Mouse (Mus musculus) midbrain, embryonic 16.5 days (tissue): ENCODE results near the gene Garem2. TPM values are rescaled to one million over a fixed set of nuclear protein-coding genes. Genes with fewer than 3 reads are reported as not detected.
"Not testable (repeated sequence)": the region's sequence is repeated elsewhere in the genome, so short reads cannot be mapped to it uniquely, and the experiment has no call there.

Experiments used
- ATAC-seq: fragments of 200-750 bp; cut with Nextera tagmentation; 2 replicates; pipeline ENCODE4 v1.8.0; 2017; ENCODE audit warnings: moderate TSS enrichment
- H3K27ac ChIP-seq: fragments of 300-500 bp; sonication (generic); 2 replicates; pipeline ENCODE4 v1.5.1; 2014; ENCODE audit warnings: mild to moderate bottlenecking, low read length, mixed read lengths
- H3K27me3 ChIP-seq: fragments of 300-500 bp; sonication (generic); 2 replicates; pipeline ENCODE4 v1.6.1; 2014; ENCODE audit warnings: low read depth, low read length, mixed read lengths; ENCODE audit not compliant: control insufficient read depth, insufficient read depth
- H3K36me3 ChIP-seq: fragments of 300-500 bp; sonication (generic); 2 replicates; pipeline ENCODE4 v1.6.1; 2014; ENCODE audit warnings: mild to moderate bottlenecking, low read length, moderate library complexity, mixed read lengths; ENCODE audit not compliant: control insufficient read depth, insufficient read depth
- H3K4me1 ChIP-seq: fragments of 300-500 bp; sonication (generic); 2 replicates; pipeline ENCODE4 v1.6.1; 2014; ENCODE audit warnings: mild to moderate bottlenecking, low read length, mixed read lengths; ENCODE audit not compliant: control insufficient read depth, insufficient read depth
- H3K4me2 ChIP-seq: fragments of 300-500 bp; sonication (generic); 2 replicates; pipeline ENCODE4 v1.6.1; 2014; ENCODE audit warnings: mild to moderate bottlenecking, low read length, mixed read lengths
- H3K4me3 ChIP-seq: fragments of 300-500 bp; sonication (generic); 2 replicates; pipeline ENCODE4 v1.5.1; 2014; ENCODE audit warnings: low read depth, mild to moderate bottlenecking, low read length, moderate library complexity, mixed read lengths
- H3K9ac ChIP-seq: fragments of 300-500 bp; sonication (generic); 2 replicates; pipeline ENCODE4 v1.6.1; 2014; ENCODE audit warnings: low read depth, low read length, mixed read lengths
- H3K9me3 ChIP-seq: fragments of 300-500 bp; sonication (generic); replicated peaks from 2 replicates; pipeline ENCODE4 v1.6.1; 2014; ENCODE audit warnings: mild to moderate bottlenecking, low read length, mixed read lengths; ENCODE audit not compliant: control insufficient read depth, poor library complexity, severe bottlenecking
- WGBS: fragments of 180-500 bp; shearing (Covaris S2); extraction: QIAGEN DNeasy Blood & Tissue Kit; methylation state at CpG from one replicate; pipeline ENCODE4 v1.1.7; 2014; 5-methylcytosine and 5-hydroxymethylcytosine counted together
- polyA plus RNA-seq: library from polyadenylated mRNA; unstranded; fragments of >200 nt; fragmentation: Nextera tagmentation; extraction: Ambion mirVana; gene quantifications from 2 replicates; pipeline ENCODE4 v1.2.1, GENCODE M21; 2015

The Garem2 gene
- polyA plus RNA-seq = 6.9 and 8.1 TPM in 2 replicates

GRCm38 (mm10) chr5:30104841-30105667 lies at the start of gene Garem2:
TSS of gene Garem2 (plus strand) at chr5:30105161.
- Histone ChIP-seq H3K9me3 (no peaks in the 10 kb centered on the region), H3K36me3 (no peaks in the 10 kb centered on the region), H3K27ac (peak within 1 kb of the TSS; percentile 83), H3K27me3 (no peaks in the 10 kb centered on the region; the same call in 1 of the 2 replicates), H3K4me3 (peak within 1 kb of the TSS; percentile 63), H3K9ac (peak within 1 kb of the TSS; percentile 73), H3K4me2 (peak within 1 kb of the TSS; percentile 99), H3K4me1 (peaks cover 30% of the 10 kb centered on the region)
- peak; percentile 25 for ATAC-seq
- WGBS = under 1% methylated on average over 57 of the region's 65 CpGs

GRCm38 (mm10) chr5:30058216-30058731 lies 46.7 kb upstream of the Garem2 start:
- Histone ChIP-seq H3K9me3 (no peaks in the 10 kb centered on the region), H3K4me1 (no peaks in the 10 kb centered on the region), H3K4me2 (no peak overlapping the region), H3K4me3 (no peak overlapping the region), H3K36me3 (peaks cover 7% of the 10 kb centered on the region; the same call in 1 of the 2 replicates), H3K9ac (no peak overlapping the region), H3K27me3 (no peaks in the 10 kb centered on the region), H3K27ac (no peak overlapping the region)
- ATAC-seq = no peak
- WGBS = 46% methylated on average over 6 of the region's 6 CpGs

GRCm38 (mm10) chr5:30059607-30060006 lies 45.4 kb upstream of the Garem2 start:
- 51% methylated on average over 5 of the region's 5 CpGs for WGBS
- not testable (repeated sequence) for H3K36me3 ChIP-seq, ATAC-seq, H3K9ac ChIP-seq, H3K4me1 ChIP-seq, H3K27ac ChIP-seq, H3K4me3 ChIP-seq, H3K4me2 ChIP-seq, H3K9me3 ChIP-seq, H3K27me3 ChIP-seq

- H3K4me2 ChIP-seq = no peak overlapping the region
- WGBS = 87% methylated on average over 6 of the region's 6 CpGs
Observed at GRCm38 (mm10) chr5:30067726-30068125, 37.2 kb upstream of the Garem2 start.

GRCm38 (mm10) chr5:30071677-30072076 lies 33.3 kb upstream of the Garem2 start:
- H3K9me3 ChIP-seq = no peaks in the 10 kb centered on the region
- no peak overlapping the region for H3K4me3 ChIP-seq
- no peak overlapping the region for H3K27ac ChIP-seq
- WGBS = 82% methylated on average over 6 of the region's 6 CpGs
- H3K36me3 ChIP-seq = 0 out of 2 replicates have a peak, but pooled peaks cover 3% of the 10 kb centered on the region
- no peaks in the 10 kb centered on the region for H3K27me3 ChIP-seq
- no peak overlapping the region for H3K4me2 ChIP-seq
- no peak overlapping the region for H3K9ac ChIP-seq
- H3K4me1 ChIP-seq = peaks cover 4% of the 10 kb centered on the region; the same call in 1 of the 2 replicates
- no peak for ATAC-seq

More at GRCm38 (mm10) chr5:30067726-30068125, 37.2 kb upstream of the Garem2 start:
- ATAC-seq = no peak
- Histone ChIP-seq H3K36me3 (0 out of 2 replicates have a peak, but pooled peaks cover 3% of the 10 kb centered on the region), H3K27ac (no peak overlapping the region), H3K4me3 (no peak overlapping the region), H3K27me3 (no peaks in the 10 kb centered on the region), H3K9ac (no peak overlapping the region), H3K9me3 (no peaks in the 10 kb centered on the region), H3K4me1 (peaks cover 2% of the 10 kb centered on the region; the same call in 1 of the 2 replicates)

- WGBS = 60% methylated on average over 3 of the region's 3 CpGs
- Histone ChIP-seq H3K9me3 (no peaks in the 10 kb centered on the region), H3K27ac (no peak overlapping the region; the same call in 1 of the 2 replicates), H3K9ac (no peak overlapping the region), H3K27me3 (no peaks in the 10 kb centered on the region), H3K4me3 (peak overlapping the region; percentile 80), H3K4me2 (peak overlapping the region; percentile 94), H3K4me1 (peaks cover 4% of the 10 kb centered on the region; the same call in 1 of the 2 replicates), H3K36me3 (0 out of 2 replicates have a peak, but pooled peaks cover 3% of the 10 kb centered on the region)
- ATAC-seq = peak; percentile 22; the same call in 1 of the 2 replicates
Observed at GRCm38 (mm10) chr5:30072377-30072776, 32.6 kb upstream of the Garem2 start.

- ATAC-seq = peak; percentile 95
- 1% methylated on average over 45 of the region's 45 CpGs for WGBS
- Histone ChIP-seq H3K4me2 (peak within 1 kb of the TSS; percentile 94), H3K27me3 (no peaks in the 10 kb centered on the region), H3K9me3 (no peaks in the 10 kb centered on the region), H3K27ac (peak within 1 kb of the TSS; percentile 77), H3K4me3 (peak within 1 kb of the TSS; percentile 80), H3K4me1 (peaks cover 4% of the 10 kb centered on the region; the same call in 1 of the 2 replicates), H3K36me3 (0 out of 2 replicates have a peak, but pooled peaks cover 3% of the 10 kb centered on the region), H3K9ac (peak within 1 kb of the TSS; percentile 75)
Observed at GRCm38 (mm10) chr5:30072825-30073821, 31.8 kb upstream of the Garem2 start, which contains the start of gene Tyms. TSS of gene Tyms (minus strand) at chr5:30073617.

- H3K27ac ChIP-seq = no peak overlapping the region
- no peak overlapping the region for H3K9ac ChIP-seq
- no peak overlapping the region for H3K4me3 ChIP-seq
- 71% methylated on average over 13 of the region's 13 CpGs for WGBS
- H3K4me2 ChIP-seq = no peak overlapping the region
- H3K36me3 ChIP-seq = no peaks in the 10 kb centered on the region
- no peak for ATAC-seq
- no peaks in the 10 kb centered on the region for H3K27me3 ChIP-seq
- H3K9me3 ChIP-seq = no peaks in the 10 kb centered on the region
- no peaks in the 10 kb centered on the region for H3K4me1 ChIP-seq
Observed at GRCm38 (mm10) chr5:30092701-30093100, 12.3 kb upstream of the Garem2 start.
